Mouse (Mus musculus): ENCODE data around the gene Insc. TPM values are rescaled to one million over a fixed set of nuclear protein-coding genes. Genes with fewer than 3 reads are reported as not detected.

Insc gene
- polyA plus RNA-seq, 1 experiment from 2014 or later, result 4.5 TPM

DNA sequence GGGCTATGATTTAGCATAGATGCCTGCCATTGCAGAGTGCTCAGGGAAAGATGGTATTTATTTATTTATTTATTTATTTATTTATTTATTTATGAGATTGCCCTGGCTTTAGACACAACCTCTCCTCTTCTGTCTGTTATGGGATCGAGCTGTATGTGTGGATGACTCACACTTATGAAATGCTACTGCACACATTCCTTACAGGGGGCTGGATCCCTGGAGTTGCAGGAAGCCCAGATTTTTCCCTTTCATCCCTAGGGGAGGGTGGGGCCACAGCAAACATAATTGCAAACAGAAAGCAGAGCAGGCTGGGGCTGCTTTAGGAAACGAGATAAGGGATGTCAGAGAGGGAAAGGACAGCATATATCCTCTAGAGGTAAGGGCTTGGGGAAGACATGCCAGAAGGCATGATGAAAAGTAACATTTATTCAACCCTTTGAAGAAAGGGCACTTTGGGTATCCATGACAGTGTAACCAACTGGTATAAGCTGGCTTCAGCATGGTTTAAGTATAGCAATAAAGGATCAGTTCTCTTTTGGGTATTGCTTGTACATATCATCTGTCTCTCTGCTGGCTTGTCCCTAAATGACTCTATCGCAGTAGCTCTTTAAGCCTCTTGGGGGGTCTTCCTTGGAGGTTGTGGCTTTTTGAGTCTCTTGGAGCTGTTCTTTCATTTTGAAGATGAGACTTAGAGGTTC is 130.0 kb downstream of the Insc start:
- Histone ChIP-seq H3K36me3 (ENCODE audit: control insufficient read depth, insufficient read depth, low read length) (no peaks in the 10 kb centered on the region), H3K9ac (ENCODE audit: low read length) (no peak overlapping the region), H3K4me3 (ENCODE audit: low read length) (no peak overlapping the region), H3K27me3 (ENCODE audit: control insufficient read depth, insufficient read depth, low read depth, low read length) (no peaks in the 10 kb centered on the region), H3K4me1 (replicated peaks; ENCODE audit: control insufficient read depth, insufficient read depth, low read length) (0 out of 2 replicates have a peak, but pooled peaks cover 2% of the 10 kb centered on the region), H3K27ac (ENCODE audit: low read length) (no peak overlapping the region), H3K9me3 (ENCODE audit: control insufficient read depth, low read length) (no peaks in the 10 kb centered on the region), H3K4me2 (ENCODE audit: low read depth, low read length) (no peak overlapping the region)
- peak; percentile 52; the same call in 1 of the 2 replicates for ATAC-seq (ENCODE audit: low read depth)
- WGBS, result 33% methylated on average over 3 of the region's 3 CpGs

GRCm38 (mm10) chr7:114874032-114874441 is 130.5 kb downstream of the Insc start:
- Histone ChIP-seq H3K4me2 (ENCODE audit: low read depth, low read length) (peak overlapping the region; percentile 45; the same call in 1 of the 2 replicates), H3K4me1 (replicated peaks; ENCODE audit: control insufficient read depth, insufficient read depth, low read length) (0 out of 2 replicates have a peak, but pooled peaks cover 2% of the 10 kb centered on the region), H3K27me3 (ENCODE audit: control insufficient read depth, insufficient read depth, low read depth, low read length) (no peaks in the 10 kb centered on the region), H3K9ac (ENCODE audit: low read length) (no peak overlapping the region), H3K36me3 (ENCODE audit: control insufficient read depth, insufficient read depth, low read length) (no peaks in the 10 kb centered on the region), H3K4me3 (ENCODE audit: low read length) (no peak overlapping the region), H3K27ac (ENCODE audit: low read length) (no peak overlapping the region), H3K9me3 (ENCODE audit: control insufficient read depth, low read length) (no peaks in the 10 kb centered on the region)
- 18% methylated on average over 6 of the region's 6 CpGs for WGBS
- ATAC-seq (ENCODE audit: low read depth), result no peak

DNA sequence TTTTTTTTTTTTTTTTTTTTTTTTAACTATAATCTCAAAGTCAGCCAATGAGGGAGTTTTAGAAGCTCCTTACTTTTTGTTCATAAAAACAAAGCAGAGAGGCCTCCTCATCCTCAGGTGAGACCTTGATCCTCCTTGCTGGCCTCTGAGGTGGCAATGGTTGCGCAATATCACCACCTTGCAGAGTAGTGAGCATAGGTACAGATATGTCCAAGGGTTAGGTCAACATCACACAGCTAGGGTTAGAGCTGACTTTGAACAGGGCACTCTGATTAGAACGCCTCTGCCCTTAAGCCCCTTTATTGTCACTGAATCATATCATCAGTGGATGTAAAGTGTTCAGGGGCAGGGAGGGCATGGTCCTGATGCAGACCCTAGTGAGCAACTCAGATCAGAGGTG is 131.1 kb downstream of the Insc start:
- Histone ChIP-seq H3K27me3 (ENCODE audit: control insufficient read depth, insufficient read depth, low read depth, low read length) (no peaks in the 10 kb centered on the region), H3K9me3 (ENCODE audit: control insufficient read depth, low read length) (no peaks in the 10 kb centered on the region), H3K9ac (ENCODE audit: low read length) (no peak overlapping the region), H3K27ac (ENCODE audit: low read length) (no peak overlapping the region), H3K4me3 (ENCODE audit: low read length) (no peak overlapping the region), H3K36me3 (ENCODE audit: control insufficient read depth, insufficient read depth, low read length) (no peaks in the 10 kb centered on the region), H3K4me1 (replicated peaks; ENCODE audit: control insufficient read depth, insufficient read depth, low read length) (0 out of 2 replicates have a peak, but pooled peaks cover 2% of the 10 kb centered on the region), H3K4me2 (ENCODE audit: low read depth, low read length) (no peak overlapping the region)
- ATAC-seq (ENCODE audit: low read depth), result no peak
- WGBS, result 82% methylated on average over 2 of the region's 2 CpGs

GRCm38 (mm10) chr7:114883602-114884001 is 140.1 kb downstream of the Insc start:
- Histone ChIP-seq H3K9me3 (ENCODE audit: control insufficient read depth, low read length) (no peaks in the 10 kb centered on the region), H3K36me3 (ENCODE audit: control insufficient read depth, insufficient read depth, low read length) (no peaks in the 10 kb centered on the region)
- ATAC-seq (ENCODE audit: low read depth), result no peak

GRCm38 (mm10) chr7:114886933-114887332 is 143.4 kb downstream of the Insc start:
- H3K36me3 ChIP-seq (ENCODE audit: control insufficient read depth, insufficient read depth, low read length), result no peaks in the 10 kb centered on the region
- no peaks in the 10 kb centered on the region for H3K27me3 ChIP-seq (ENCODE audit: control insufficient read depth, insufficient read depth, low read depth, low read length)
- no peak overlapping the region for H3K27ac ChIP-seq (ENCODE audit: low read length)
- 63% methylated on average over 4 of the region's 4 CpGs for WGBS
- H3K9ac ChIP-seq (ENCODE audit: low read length), result no peak overlapping the region
- H3K4me3 ChIP-seq (ENCODE audit: low read length), result no peak overlapping the region
- H3K4me1 ChIP-seq (replicated peaks; ENCODE audit: control insufficient read depth, insufficient read depth, low read length), result no peaks in the 10 kb centered on the region
- no peak for ATAC-seq (ENCODE audit: low read depth)
- H3K4me2 ChIP-seq (ENCODE audit: low read depth, low read length), result no peak overlapping the region
- no peaks in the 10 kb centered on the region for H3K9me3 ChIP-seq (ENCODE audit: control insufficient read depth, low read length)

More at GRCm38 (mm10) chr7:114883602-114884001, 140.1 kb downstream of the Insc start:
- Histone ChIP-seq H3K4me2 (ENCODE audit: low read depth, low read length) (no peak overlapping the region), H3K27ac (ENCODE audit: low read length) (no peak overlapping the region), H3K27me3 (ENCODE audit: control insufficient read depth, insufficient read depth, low read depth, low read length) (no peaks in the 10 kb centered on the region), H3K4me3 (ENCODE audit: low read length) (no peak overlapping the region), H3K9ac (ENCODE audit: low read length) (no peak overlapping the region), H3K4me1 (replicated peaks; ENCODE audit: control insufficient read depth, insufficient read depth, low read length) (no peaks in the 10 kb centered on the region)
- WGBS, result 80% methylated on average over 2 of the region's 2 CpGs

DNA sequence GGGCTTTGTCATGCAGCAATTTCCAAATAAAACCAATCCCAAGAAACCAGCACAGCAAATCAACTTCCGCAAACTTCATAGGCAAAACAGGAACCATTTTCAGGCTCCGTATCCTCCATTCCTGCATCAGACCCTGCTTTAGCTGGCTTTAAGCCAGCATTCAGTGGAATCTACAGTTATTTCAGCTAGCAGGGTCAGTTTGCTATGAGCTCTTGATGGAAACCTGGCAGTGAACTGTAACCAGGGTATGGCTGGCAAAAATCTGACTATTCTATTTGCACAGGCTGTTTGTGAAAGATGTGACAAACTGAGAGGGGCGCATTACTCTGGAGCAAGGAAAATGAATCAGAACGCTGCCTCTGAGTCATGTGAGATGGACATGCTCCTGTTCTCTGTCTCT is 146.7 kb downstream of the Insc start:
- no peaks in the 10 kb centered on the region for H3K27me3 ChIP-seq (ENCODE audit: control insufficient read depth, insufficient read depth, low read depth, low read length)
- ATAC-seq (ENCODE audit: low read depth), result no peak
- no peaks in the 10 kb centered on the region for H3K9me3 ChIP-seq (ENCODE audit: control insufficient read depth, low read length)
- H3K4me3 ChIP-seq (ENCODE audit: low read length), result no peak overlapping the region
- no peak overlapping the region for H3K4me2 ChIP-seq (ENCODE audit: low read depth, low read length)
- no peak overlapping the region for H3K9ac ChIP-seq (ENCODE audit: low read length)
- no peaks in the 10 kb centered on the region for H3K36me3 ChIP-seq (ENCODE audit: control insufficient read depth, insufficient read depth, low read length)
- 59% methylated on average over 4 of the region's 4 CpGs for WGBS
- H3K4me1 ChIP-seq (replicated peaks; ENCODE audit: control insufficient read depth, insufficient read depth, low read length), result no peaks in the 10 kb centered on the region
- no peak overlapping the region for H3K27ac ChIP-seq (ENCODE audit: low read length)

DNA sequence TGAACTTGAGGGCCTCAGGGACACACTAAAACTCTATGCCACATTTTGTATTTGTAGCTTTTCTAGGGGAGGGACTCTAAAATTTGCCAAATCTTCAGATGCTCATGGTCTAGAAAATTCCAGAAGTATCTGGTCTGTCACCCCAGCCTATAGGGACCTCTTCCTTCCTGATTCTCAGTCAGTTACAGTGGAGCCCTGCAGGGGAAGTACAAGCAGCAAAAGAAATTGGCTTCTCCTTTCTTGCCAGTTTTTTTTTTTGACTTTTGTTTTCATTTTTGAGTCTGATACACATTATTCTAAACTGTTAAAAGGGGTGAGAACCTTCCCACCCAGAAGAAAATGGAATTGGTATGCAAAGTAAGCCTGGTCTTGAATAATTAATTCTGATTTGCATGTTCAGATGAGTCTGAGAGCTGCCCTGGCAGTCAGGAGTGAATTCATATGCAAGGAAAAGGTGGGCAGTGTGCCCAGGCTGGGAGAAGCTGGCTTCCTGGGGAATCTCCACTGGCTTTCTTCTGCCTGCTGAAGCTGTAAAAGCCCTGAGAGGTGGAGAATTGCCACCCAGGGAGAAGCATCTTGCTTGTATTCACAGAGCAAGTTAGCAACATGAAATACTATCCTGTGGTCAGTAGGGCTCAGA is 149.2 kb downstream of the Insc start:
- H3K4me3 ChIP-seq (ENCODE audit: low read length), result no peak overlapping the region

DNA sequence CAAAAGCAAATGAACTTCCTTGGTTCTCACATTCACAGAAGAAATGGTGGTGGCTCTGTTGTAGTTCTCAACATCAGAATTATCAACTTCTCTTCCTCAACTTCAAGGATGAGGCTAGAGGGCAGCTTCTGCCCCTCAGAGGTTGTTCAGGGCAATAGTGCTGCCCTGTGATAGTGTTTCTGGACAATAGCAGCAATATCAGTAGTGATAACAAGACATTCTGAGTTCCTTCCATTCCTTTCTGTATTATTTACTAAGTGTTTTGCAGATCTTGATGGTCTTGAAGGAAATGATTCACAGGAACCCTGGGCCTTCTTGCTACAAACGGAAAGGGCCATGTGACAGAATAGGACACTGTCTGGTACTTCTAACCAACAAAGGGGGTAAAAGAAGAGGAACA is 150.4 kb downstream of the Insc start:
- no peak overlapping the region for H3K4me2 ChIP-seq (ENCODE audit: low read depth, low read length)
- no peaks in the 10 kb centered on the region for H3K9me3 ChIP-seq (ENCODE audit: control insufficient read depth, low read length)
- H3K4me1 ChIP-seq (replicated peaks; ENCODE audit: control insufficient read depth, insufficient read depth, low read length), result no peaks in the 10 kb centered on the region
- H3K4me3 ChIP-seq (ENCODE audit: low read length), result no peak overlapping the region
- H3K36me3 ChIP-seq (ENCODE audit: control insufficient read depth, insufficient read depth, low read length), result no peaks in the 10 kb centered on the region
- H3K27ac ChIP-seq (ENCODE audit: low read length), result no peak overlapping the region
- no peak overlapping the region for H3K9ac ChIP-seq (ENCODE audit: low read length)
- no peak for ATAC-seq (ENCODE audit: low read depth)
- H3K27me3 ChIP-seq (ENCODE audit: control insufficient read depth, insufficient read depth, low read depth, low read length), result no peaks in the 10 kb centered on the region
- WGBS, result 86% methylated on average over 1 of the region's 1 CpGs

More for the DNA sequence above, 149.2 kb downstream of the Insc start:
- ATAC-seq (ENCODE audit: low read depth), result no peak
- Histone ChIP-seq H3K27me3 (ENCODE audit: control insufficient read depth, insufficient read depth, low read depth, low read length) (no peaks in the 10 kb centered on the region), H3K27ac (ENCODE audit: low read length) (no peak overlapping the region), H3K4me2 (ENCODE audit: low read depth, low read length) (no peak overlapping the region), H3K4me1 (replicated peaks; ENCODE audit: control insufficient read depth, insufficient read depth, low read length) (no peaks in the 10 kb centered on the region), H3K9ac (ENCODE audit: low read length) (no peak overlapping the region), H3K9me3 (ENCODE audit: control insufficient read depth, low read length) (no peaks in the 10 kb centered on the region), H3K36me3 (ENCODE audit: control insufficient read depth, insufficient read depth, low read length) (no peaks in the 10 kb centered on the region)

DNA sequence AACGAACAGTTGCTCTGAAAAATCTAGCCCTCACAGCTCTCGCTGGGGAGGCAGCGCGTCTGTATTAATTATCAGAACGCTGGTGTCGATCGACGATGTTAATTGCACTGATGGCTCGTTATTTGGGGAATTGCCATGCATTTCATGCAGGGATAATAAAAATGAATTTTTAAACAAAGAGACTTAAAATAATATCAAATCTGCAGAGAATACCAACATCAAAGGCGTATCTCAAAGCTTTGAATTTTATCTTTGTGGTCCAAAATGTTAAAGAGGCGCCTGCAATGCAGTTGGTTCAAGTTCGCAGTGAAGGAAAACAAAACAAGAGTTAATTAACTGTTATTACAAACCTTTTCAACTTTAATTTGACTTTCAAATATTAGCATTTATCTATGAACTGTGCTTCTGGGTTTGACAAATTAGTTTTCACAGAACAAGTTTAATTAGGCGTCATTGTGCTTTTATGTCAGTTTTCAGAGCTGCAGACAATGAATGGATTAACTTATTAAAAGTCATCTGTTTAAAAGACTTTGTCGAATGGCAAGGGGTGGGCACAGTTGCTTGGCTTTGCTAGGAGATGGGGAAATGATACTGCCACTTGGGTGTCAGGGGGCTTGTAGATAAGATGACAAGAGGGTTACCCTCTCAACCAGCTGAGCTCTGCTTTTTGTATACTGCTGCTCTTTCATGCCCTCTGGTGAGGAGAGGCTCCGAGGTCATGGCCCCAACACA is 153.6 kb downstream of the Insc start:
- Histone ChIP-seq H3K36me3 (ENCODE audit: control insufficient read depth, insufficient read depth, low read length) (no peaks in the 10 kb centered on the region), H3K4me1 (replicated peaks; ENCODE audit: control insufficient read depth, insufficient read depth, low read length) (no peaks in the 10 kb centered on the region), H3K9me3 (ENCODE audit: control insufficient read depth, low read length) (no peaks in the 10 kb centered on the region), H3K9ac (ENCODE audit: low read length) (no peak overlapping the region), H3K4me2 (ENCODE audit: low read depth, low read length) (no peak overlapping the region), H3K27me3 (ENCODE audit: control insufficient read depth, insufficient read depth, low read depth, low read length) (no peaks in the 10 kb centered on the region), H3K4me3 (ENCODE audit: low read length) (no peak overlapping the region), H3K27ac (ENCODE audit: low read length) (no peak overlapping the region)
- 62% methylated on average over 15 of the region's 15 CpGs for WGBS
- ATAC-seq (ENCODE audit: low read depth), result no peak
